Mouse (Mus musculus) urinary bladder, postnatal 14 days (tissue): ENCODE measurements at regions not wholly inside any gene's neighbourhood (a gene's known extent, or its start where the extent isn't known, plus 50 kb on each side); places are given as distances from the start of the nearest gene placed in this dataset.
A peak's percentile ranks its signal among the peaks of the same experiment; 100 is the strongest.

ENCODE experiments used
- DNase-seq: peaks from one replicate; pipeline ENCODE4 v3.0.0; 2021; ENCODE audit warnings: low spot score

- DNase-seq = no peak
These were observed 2216.4 kb upstream of the Gm7489 start for GRCm38 (mm10) chr15:51668340-51668739.

- DNase-seq = peak; percentile 8
These were observed 2212.9 kb upstream of the Gm7489 start for GRCm38 (mm10) chr15:51671667-51672372.

- DNase-seq = no peak
These were observed 2211.2 kb upstream of the Gm7489 start for GRCm38 (mm10) chr15:51673483-51673882.

- no peak for DNase-seq
These were observed 2209.4 kb upstream of the Gm7489 start for GRCm38 (mm10) chr15:51675291-51675690.

- DNase-seq = no peak
These were observed 2208.0 kb upstream of the Gm7489 start for GRCm38 (mm10) chr15:51676694-51677093.

- no peak for DNase-seq
These were observed 2207.4 kb upstream of the Gm7489 start for GRCm38 (mm10) chr15:51677266-51677665.

GRCm38 (mm10) chr15:51679186-51679902 is 2205.4 kb upstream of the Gm7489 start:
- DNase-seq = no peak

GRCm38 (mm10) chr15:51680494-51680893 is 2204.2 kb upstream of the Gm7489 start:
- DNase-seq = no peak

GRCm38 (mm10) chr15:51681191-51681590 is 2203.5 kb upstream of the Gm7489 start:
- no peak for DNase-seq

- DNase-seq = no peak
These were observed 2202.4 kb upstream of the Gm7489 start for GRCm38 (mm10) chr15:51682331-51682730.

GRCm38 (mm10) chr15:51687007-51687540 is 2197.6 kb upstream of the Gm7489 start:
- DNase-seq = no peak

GRCm38 (mm10) chr15:51689498-51689897 is 2195.2 kb upstream of the Gm7489 start:
- no peak for DNase-seq

- no peak for DNase-seq
These were observed 2192.0 kb upstream of the Gm7489 start for GRCm38 (mm10) chr15:51692671-51693070.

- DNase-seq = peak; percentile 42
These were observed 2188.2 kb upstream of the Gm7489 start for GRCm38 (mm10) chr15:51696344-51697016.

- DNase-seq = no peak
These were observed 2180.5 kb upstream of the Gm7489 start for GRCm38 (mm10) chr15:51704198-51704597.

- peak; percentile 29 for DNase-seq
These were observed 2174.6 kb upstream of the Gm7489 start for GRCm38 (mm10) chr15:51709871-51710655.

GRCm38 (mm10) chr15:51720873-51721308 is 2163.8 kb upstream of the Gm7489 start:
- no peak for DNase-seq

- DNase-seq = no peak
These were observed 2163.3 kb upstream of the Gm7489 start for GRCm38 (mm10) chr15:51721363-51721762.

- DNase-seq = no peak
These were observed 2160.6 kb upstream of the Gm7489 start for GRCm38 (mm10) chr15:51724127-51724526.

- no peak for DNase-seq
These were observed 2159.2 kb upstream of the Gm7489 start for GRCm38 (mm10) chr15:51725457-51725856.

- no peak for DNase-seq
These were observed 2154.6 kb upstream of the Gm7489 start for GRCm38 (mm10) chr15:51730106-51730505.
